Mouse (Mus musculus): ENCODE measurements around the gene Flywch1.

- TF ChIP-seq TAL1 (IDR thresholded peaks at IDR 0.05; ENCODE audit: low read length) = no peak
- no peak for TF ChIP-seq GATA1 (IDR thresholded peaks at IDR 0.05; ENCODE audit: low read length)
Observed at GRCm38 (mm10) chr17:23704741-23705140, 66.7 kb downstream of the Flywch1 start.
